Mouse (Mus musculus) small intestine, adult 2 months (tissue): ENCODE measurements around the gene Prkcb. TPM values are rescaled to one million over a fixed set of nuclear protein-coding genes. Genes with fewer than 3 reads are reported as not detected.

Source experiments
- H3K27ac ChIP-seq: fragments of 200-500 bp; 2 replicates; pipeline ENCODE4 v1.5.1; 2012; ENCODE audit warnings: low read depth, low read length, control low read depth, inconsistent platforms; ENCODE audit not compliant: insufficient read depth
- H3K27me3 ChIP-seq: fragments of 200-500 bp; 2 replicates; pipeline ENCODE4 v1.6.1; 2012; ENCODE audit warnings: mild to moderate bottlenecking, moderate library complexity, low read length, inconsistent platforms; ENCODE audit not compliant: control insufficient read depth, insufficient read depth
- H3K36me3 ChIP-seq: fragments of 200-500 bp; 2 replicates; pipeline ENCODE4 v1.6.1; 2012; ENCODE audit warnings: mild to moderate bottlenecking, low read length, control low read depth, inconsistent platforms; ENCODE audit not compliant: control insufficient read depth, insufficient read depth
- H3K4me1 ChIP-seq: fragments of 200-500 bp; 2 replicates; pipeline ENCODE4 v1.6.1; 2012; ENCODE audit warnings: low read length, inconsistent platforms, mixed read lengths; ENCODE audit not compliant: control insufficient read depth, insufficient read depth, insufficient read length
- H3K4me3 ChIP-seq: fragments of 200-500 bp; 2 replicates; pipeline ENCODE4 v1.5.1; 2012; ENCODE audit warnings: low read depth, mild to moderate bottlenecking, control low read depth, inconsistent platforms, low read length, moderate library complexity
- CTCF ChIP-seq: fragments of 200-500 bp; IDR thresholded peaks from 2 replicates; pipeline ENCODE4 v1.5.1; 2012; ENCODE audit warnings: low read depth, mild to moderate bottlenecking, control low read depth, inconsistent platforms, low read length, moderate library complexity, mixed read lengths; ENCODE audit not compliant: insufficient replicate concordance, insufficient read length; ENCODE audit errors: extremely low read depth
- POLR2A ChIP-seq: fragments of 200-500 bp; IDR thresholded peaks from 2 replicates; pipeline ENCODE4 v1.6.1; 2012; ENCODE audit warnings: low read depth, mild to moderate bottlenecking, control low read depth, inconsistent platforms, low read length, moderate library complexity
- WGBS: fragments of 180-500 bp; shearing (Covaris S2); methylation state at CpG from one replicate; pipeline ENCODE4 v1.1.7; 2018; 5-methylcytosine and 5-hydroxymethylcytosine counted together
- polyA plus RNA-seq: library from polyadenylated mRNA; depleted of rRNA; stranded (reverse); fragments of >200 nt; gene quantifications from 2 replicates; pipeline ENCODE4 v1.2.3, GENCODE M21; 2012

Prkcb gene
- polyA plus RNA-seq, 1 experiment = 6.1 TPM

DNA sequence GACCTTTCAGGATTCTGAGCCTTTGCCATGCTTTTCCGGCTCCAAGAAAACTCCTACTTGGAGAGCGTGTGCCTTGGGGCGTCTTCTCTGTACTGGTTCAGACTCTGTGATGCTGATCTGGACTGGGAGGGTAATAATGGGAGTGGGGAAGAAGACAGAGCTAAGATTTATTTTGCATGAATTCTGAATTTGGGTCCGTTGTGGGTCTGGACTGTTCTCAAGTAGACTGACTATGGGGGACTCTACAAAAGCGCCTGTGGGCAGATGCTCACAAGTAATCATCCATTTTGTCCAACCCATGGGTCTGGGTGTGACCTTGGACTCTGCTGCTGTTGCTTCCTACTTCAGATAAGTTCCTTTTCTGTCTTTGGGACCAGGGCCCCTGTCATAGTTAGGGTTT lies 240.1 kb downstream of the Prkcb start:
- Histone ChIP-seq H3K4me3 (no peak overlapping the region), H3K27me3 (no peaks in the 10 kb centered on the region), H3K27ac (no peak overlapping the region), H3K36me3 (no peaks in the 10 kb centered on the region; the same call in 1 of the 2 replicates), H3K4me1 (no peaks in the 10 kb centered on the region)
- TF ChIP-seq CTCF (no peak), POLR2A (no peak)
- 93% methylated on average over 5 of the region's 5 CpGs for WGBS

DNA sequence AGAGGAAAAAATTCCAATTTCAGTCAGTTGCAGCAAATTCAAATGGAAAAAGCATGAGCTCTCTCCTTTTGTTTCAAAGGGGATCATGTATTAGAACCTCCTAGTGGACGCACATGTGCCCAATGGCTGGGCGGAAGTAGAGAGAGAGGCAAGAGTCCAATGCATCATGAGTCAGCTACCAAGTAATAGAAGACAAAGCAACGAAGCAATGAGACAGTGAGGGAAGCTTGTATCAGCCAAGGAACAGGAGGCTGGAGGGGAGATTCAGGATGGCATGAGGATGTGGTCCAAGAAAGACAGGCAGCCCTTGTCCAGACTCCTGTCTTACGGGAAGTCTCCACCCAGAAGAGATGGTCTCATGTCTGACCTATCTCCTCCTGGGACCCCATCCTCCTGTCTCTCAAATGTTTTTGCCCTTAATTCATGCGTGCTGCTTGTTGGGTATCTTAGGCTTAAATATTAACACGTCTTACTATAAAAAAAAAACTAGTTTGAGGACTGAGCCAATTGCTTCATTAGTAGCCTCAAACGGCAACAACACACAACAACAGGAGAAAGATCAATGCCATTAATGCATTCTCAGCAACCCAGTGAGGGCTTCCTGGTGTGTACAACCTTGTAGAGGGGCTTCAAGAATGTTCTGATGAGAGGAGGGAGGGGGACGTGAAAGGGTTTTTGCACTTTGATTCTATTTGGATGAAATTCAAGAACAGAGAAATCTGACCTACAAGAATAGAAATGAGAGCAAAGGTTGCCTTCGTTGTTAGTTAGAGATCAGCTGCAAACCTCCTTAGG lies 245.2 kb downstream of the Prkcb start:
- Histone ChIP-seq H3K36me3 (no peaks in the 10 kb centered on the region; the same call in 1 of the 2 replicates), H3K27me3 (no peaks in the 10 kb centered on the region), H3K27ac (no peak overlapping the region), H3K4me1 (no peaks in the 10 kb centered on the region), H3K4me3 (no peak overlapping the region)
- WGBS = 71% methylated on average over 9 of the region's 9 CpGs
- no peak for TF ChIP-seq POLR2A
- TF ChIP-seq CTCF = no peak

DNA sequence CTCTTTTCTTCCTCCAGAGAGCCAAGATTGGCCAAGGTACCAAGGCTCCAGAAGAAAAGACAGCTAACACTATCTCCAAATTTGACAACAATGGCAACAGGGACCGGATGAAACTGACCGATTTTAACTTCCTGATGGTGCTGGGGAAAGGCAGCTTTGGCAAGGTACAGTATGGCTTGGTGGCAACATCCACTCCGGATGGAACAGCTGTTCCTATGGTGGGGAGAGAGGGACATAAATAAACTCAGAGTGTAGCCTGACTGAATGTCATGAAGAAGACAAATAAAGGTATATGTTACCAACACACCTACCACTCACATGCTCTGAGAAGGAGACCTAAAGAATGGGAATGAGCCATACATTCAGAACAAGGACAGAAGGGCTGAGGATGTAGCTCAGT lies 256.1 kb downstream of the Prkcb start:
- H3K4me3 ChIP-seq = no peak overlapping the region
- 82% methylated on average over 3 of the region's 3 CpGs for WGBS
- no peak overlapping the region for H3K27ac ChIP-seq
- no peaks in the 10 kb centered on the region for H3K4me1 ChIP-seq
- H3K27me3 ChIP-seq = no peaks in the 10 kb centered on the region
- H3K36me3 ChIP-seq = no peaks in the 10 kb centered on the region
- TF ChIP-seq CTCF (no peak), POLR2A (no peak)

DNA sequence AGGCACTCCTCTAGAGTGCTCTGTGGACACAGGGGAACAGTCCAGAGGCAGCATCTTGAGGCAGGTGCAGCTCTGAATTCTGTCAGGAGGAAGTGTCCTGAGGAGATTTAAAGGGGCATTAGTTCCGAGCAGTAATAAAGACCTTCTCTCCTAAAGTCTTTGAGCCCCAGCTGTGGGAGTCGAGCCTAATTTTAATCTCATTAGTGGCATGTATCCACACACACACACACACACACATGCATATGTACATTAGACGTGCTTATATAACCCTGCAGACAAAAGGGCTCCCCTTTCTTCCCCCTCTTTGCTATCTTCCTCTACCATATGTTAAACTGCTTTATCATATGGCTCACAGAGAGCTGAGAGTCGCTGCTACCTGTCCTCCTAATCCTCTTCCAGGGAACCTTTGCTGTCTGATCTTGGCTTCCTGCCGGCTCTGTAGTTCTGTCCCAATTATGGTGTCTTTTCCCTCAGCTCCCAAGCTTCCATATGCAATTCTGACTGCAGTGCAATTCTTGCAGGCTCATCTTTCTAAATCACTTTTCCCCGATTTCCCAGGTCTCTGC lies 268.1 kb downstream of the Prkcb start:
- no peaks in the 10 kb centered on the region for H3K27me3 ChIP-seq
- H3K4me3 ChIP-seq = no peak overlapping the region
- TF ChIP-seq CTCF = no peak
- TF ChIP-seq POLR2A = no peak
- WGBS = 63% methylated on average over 6 of the region's 6 CpGs
- H3K27ac ChIP-seq = no peak overlapping the region
- no peaks in the 10 kb centered on the region for H3K4me1 ChIP-seq
- H3K36me3 ChIP-seq = no peaks in the 10 kb centered on the region

DNA sequence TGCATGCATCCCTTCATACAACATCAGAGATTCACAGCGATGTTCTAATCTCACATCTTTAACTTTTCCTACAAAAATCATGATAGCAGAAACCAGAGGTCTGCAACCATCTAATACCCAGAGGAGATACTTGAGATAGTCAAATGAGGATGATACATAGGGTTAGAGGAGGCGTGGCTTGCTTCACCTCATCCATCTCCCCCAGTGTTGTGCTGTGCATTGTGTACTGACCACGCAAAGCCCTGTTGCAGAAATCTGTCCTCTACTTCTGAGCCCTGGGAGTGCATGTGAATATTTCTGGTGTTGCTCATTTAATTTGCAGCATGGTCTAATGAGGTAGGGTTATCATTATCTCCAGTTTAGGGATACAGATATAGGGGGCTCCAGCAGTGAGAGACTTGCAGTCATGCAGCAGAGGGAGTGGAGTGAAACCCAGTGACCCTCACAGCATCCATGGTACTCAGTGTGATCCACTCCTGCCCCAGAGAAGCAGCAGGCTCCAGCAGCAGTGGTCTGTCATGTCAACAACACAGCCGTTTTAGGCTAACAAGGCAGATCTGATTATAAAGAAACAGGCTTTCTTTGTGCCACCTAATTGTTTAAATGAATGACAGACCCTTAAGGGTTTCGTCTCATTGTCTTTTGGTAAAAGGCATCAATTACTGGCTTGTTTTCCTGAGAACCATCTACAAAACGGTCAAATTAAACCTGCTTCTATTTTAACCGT lies 269.7 kb downstream of the Prkcb start:
- TF ChIP-seq CTCF (no peak), POLR2A (no peak)
- Histone ChIP-seq H3K4me1 (no peaks in the 10 kb centered on the region), H3K27me3 (no peaks in the 10 kb centered on the region), H3K27ac (no peak overlapping the region), H3K36me3 (no peaks in the 10 kb centered on the region), H3K4me3 (no peak overlapping the region)
- WGBS = 54% methylated on average over 7 of the region's 7 CpGs

DNA sequence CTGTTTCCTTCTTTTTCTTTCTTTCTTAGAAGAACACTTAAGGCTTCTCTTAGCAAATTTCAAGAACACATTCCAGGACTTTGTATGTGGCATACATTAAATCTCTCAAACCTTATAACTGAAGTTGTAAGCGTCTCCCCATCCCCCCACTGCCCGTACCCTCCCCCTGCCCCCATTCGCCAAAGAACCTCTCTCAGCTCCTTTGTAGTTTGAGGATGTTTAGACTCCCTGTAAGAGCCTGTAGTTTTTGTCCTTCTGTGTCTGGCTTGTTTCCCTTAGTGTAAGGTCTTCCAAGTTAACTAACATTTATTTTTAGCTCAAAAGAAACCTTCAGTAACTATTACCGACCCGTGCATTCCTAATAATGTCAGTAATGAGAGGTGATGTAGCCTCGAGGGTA lies 270.4 kb downstream of the Prkcb start:
- Histone ChIP-seq H3K4me3 (no peak overlapping the region), H3K27ac (no peak overlapping the region), H3K4me1 (no peaks in the 10 kb centered on the region), H3K27me3 (no peaks in the 10 kb centered on the region), H3K36me3 (no peaks in the 10 kb centered on the region)
- TF ChIP-seq CTCF (no peak), POLR2A (no peak)
- WGBS = 56% methylated on average over 6 of the region's 6 CpGs

DNA sequence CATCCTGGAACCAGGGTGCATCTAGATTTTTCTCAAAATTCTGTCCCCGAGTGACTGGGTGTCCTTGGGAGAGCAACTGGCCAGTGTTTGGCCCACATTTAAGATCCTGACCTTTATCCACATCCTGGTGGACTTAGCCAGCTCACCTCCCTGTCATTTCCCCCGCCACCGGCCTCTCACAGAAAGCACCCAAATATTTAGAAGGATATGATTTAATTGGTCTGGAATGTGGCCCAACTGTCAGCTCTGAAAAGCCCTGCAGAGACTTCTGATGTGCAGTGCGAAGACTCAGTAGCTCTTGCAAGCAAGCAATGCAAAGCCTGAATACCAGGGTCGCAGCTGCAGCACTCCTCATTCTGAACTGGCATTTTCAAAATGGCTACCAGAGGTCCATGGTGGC lies 274.0 kb downstream of the Prkcb start:
- no peak for TF ChIP-seq CTCF
- TF ChIP-seq POLR2A = no peak

More for the DNA sequence above, 274.0 kb downstream of the Prkcb start:
- no peaks in the 10 kb centered on the region for H3K36me3 ChIP-seq
- H3K4me1 ChIP-seq = no peaks in the 10 kb centered on the region
- 70% methylated on average over 5 of the region's 5 CpGs for WGBS
- no peak overlapping the region for H3K4me3 ChIP-seq
- H3K27ac ChIP-seq = no peak overlapping the region
- no peaks in the 10 kb centered on the region for H3K27me3 ChIP-seq
